Mouse (Mus musculus) brain, embryonic 14.5 days (tissue): ENCODE measurements at regions not wholly inside any gene's neighbourhood (a gene's known extent, or its start where the extent isn't known, plus 50 kb on each side); places are given as distances from the start of the nearest gene placed in this dataset.

Experiments used
- DNase-seq: peaks from one replicate; pipeline ENCODE4 v3.0.0-alpha.2; 2011; ENCODE audit warnings: low read depth
- CTCF ChIP-seq: fragments of 200-500 bp; IDR thresholded peaks from 2 replicates; pipeline ENCODE4 v1.5.1; 2012; ENCODE audit warnings: inconsistent platforms, mild to moderate bottlenecking, moderate library complexity, borderline replicate concordance; ENCODE audit not compliant: insufficient read depth, insufficient read length; ENCODE audit errors: extremely low read depth
- POLR2A ChIP-seq: fragments of 200-500 bp; IDR thresholded peaks from 2 replicates; pipeline ENCODE4 v1.6.1; 2012; ENCODE audit warnings: mild to moderate bottlenecking, inconsistent platforms, borderline replicate concordance; ENCODE audit not compliant: poor library complexity, insufficient read depth, insufficient read length, severe bottlenecking; ENCODE audit errors: extremely low read depth

DNA sequence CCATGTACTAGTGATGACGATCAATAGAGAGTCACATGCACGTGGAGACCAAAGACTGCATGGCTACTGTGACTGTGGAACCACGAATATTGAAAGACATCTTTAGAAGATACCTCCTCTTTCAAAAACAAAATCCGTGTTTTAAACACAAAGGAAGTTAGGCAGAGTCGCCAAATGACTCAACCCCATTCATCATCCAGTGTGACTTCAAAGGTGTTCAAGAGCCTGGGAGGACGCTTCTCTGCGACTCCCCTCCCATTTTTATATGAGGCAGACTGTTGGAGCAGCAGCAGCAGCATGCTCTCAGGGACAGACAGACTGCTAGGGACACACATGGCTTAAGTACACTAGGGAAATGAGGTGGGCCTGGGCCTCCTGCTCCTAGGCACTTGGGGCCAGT lies 197.2 kb downstream of the Dad1 start:
- TF ChIP-seq CTCF (no peak), POLR2A (no peak)

DNA sequence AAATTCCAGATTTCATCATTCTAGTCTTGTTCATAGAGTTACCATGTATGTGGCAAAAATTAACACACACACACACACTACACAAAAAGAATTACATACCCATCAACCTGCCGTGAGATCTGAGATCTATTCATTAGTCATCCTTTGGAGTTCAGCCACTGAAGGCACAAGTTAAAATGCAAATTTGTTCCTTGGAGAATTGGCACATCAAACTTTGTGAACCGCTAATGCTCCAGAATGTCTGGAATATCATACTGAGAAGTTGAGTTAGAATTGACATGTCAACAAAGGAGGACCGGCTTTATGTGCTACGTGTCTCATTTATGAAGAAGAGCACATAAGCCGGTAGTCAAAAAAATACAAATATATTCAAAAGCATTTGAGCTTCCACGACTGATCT lies 198.5 kb downstream of the Dad1 start:
- TF ChIP-seq CTCF (no peak), POLR2A (no peak)
- DNase-seq, result peak; percentile 42

More for the DNA sequence above, 197.2 kb downstream of the Dad1 start:
- DNase-seq, result no peak

GRCm38 (mm10) chr14:54042286-54042685 lies 211.6 kb downstream of the Dad1 start:
- TF ChIP-seq POLR2A (no peak), CTCF (no peak)
- no peak for DNase-seq

- DNase-seq, result no peak
- TF ChIP-seq CTCF (no peak), POLR2A (no peak)
Observed at GRCm38 (mm10) chr14:54040644-54041043, 213.3 kb downstream of the Dad1 start.

GRCm38 (mm10) chr14:54034516-54034915 lies 219.4 kb downstream of the Dad1 start:
- TF ChIP-seq POLR2A, result no peak
- no peak for TF ChIP-seq CTCF
- no peak for DNase-seq

DNA sequence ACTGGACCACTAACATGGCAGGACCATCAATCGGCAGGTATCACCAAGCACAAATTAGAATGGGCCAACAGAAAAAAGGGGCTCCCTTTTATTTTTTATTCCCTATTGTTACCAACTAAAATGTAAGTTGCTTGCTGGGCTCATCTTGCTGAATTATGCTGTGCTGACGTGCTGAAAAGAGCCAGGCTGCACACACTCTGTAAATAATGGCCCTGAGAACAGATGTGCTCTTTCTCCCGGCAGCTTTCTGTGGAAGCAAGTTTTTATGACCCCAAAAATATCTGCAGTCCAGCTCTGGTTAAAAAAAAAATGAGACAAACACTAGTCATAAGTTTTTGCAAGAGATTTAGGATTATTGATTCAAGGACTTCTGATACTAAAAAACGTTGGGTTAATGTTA lies 230.4 kb downstream of the Dad1 start:
- TF ChIP-seq POLR2A (no peak), CTCF (no peak)
- DNase-seq, result no peak

- no peak for DNase-seq
- TF ChIP-seq CTCF (no peak), POLR2A (no peak)
Observed at GRCm38 (mm10) chr14:54021443-54021842, 232.5 kb downstream of the Dad1 start.

- DNase-seq, result no peak
- no peak for TF ChIP-seq CTCF
- no peak for TF ChIP-seq POLR2A
Observed at GRCm38 (mm10) chr14:54014628-54015027, 239.3 kb downstream of the Dad1 start.

DNA sequence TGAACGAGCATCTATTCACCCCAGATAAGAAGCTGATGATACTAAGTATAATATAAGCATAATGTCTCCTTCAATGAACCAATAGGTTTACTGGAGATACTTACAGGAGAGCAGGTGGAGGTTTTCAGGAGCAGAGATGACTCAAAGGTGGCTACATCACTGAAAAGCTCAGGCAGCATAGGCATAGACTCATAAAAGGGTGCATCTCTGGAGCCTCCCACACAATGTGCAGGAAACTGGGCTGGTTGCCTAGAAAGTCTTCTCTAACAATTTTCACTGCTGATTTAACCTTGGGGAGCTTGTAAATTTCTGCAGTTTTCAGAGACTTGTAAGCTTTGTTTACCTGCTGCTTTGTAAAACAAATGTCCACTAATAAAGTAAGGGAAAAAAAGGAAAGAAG lies 251.8 kb downstream of the Dad1 start:
- DNase-seq, result no peak
- TF ChIP-seq POLR2A (no peak), CTCF (no peak)

DNA sequence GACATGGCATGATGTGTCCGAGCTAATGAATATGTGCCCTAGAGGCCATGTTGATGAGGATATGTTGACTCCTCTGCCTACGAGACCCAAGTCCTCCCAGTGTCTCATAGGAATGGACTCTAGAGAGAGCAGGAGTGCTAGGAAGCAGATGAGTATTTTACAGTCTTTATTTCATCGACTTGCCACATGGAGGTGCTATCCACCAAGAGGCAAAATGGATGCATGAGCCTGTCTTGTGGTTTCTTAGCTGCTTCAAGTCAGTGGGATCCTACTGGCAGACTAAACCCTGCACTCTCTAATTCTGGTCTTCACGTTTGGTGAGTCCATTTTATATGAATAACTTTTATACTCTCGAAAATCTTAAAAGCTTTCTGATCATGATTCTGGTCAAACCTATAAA lies 253.4 kb downstream of the Dad1 start:
- TF ChIP-seq POLR2A (no peak), CTCF (no peak)

DNA sequence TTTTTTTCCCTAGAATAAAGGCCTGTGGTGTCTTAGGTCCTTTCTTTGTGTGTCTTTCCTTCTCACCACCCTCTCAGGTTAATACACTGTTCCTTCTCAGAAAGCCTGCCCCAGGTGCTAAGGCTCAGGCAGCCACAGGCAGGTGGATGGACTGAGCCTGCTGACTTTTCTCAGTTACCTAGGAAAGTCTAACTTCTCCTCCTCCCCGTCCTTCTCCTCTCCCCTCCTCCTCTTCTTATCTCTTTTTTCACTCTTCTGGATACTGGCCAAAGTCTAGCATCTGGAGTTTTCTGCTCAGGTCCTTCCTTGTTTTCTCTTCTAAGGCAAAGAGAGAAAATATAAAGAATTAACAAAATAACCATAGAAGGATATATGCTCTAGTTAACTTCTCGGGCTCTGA lies 260.5 kb downstream of the Dad1 start:
- TF ChIP-seq POLR2A (no peak), CTCF (no peak)
- peak; percentile 13 for DNase-seq

More for the DNA sequence above, 253.4 kb downstream of the Dad1 start:
- no peak for DNase-seq

DNA sequence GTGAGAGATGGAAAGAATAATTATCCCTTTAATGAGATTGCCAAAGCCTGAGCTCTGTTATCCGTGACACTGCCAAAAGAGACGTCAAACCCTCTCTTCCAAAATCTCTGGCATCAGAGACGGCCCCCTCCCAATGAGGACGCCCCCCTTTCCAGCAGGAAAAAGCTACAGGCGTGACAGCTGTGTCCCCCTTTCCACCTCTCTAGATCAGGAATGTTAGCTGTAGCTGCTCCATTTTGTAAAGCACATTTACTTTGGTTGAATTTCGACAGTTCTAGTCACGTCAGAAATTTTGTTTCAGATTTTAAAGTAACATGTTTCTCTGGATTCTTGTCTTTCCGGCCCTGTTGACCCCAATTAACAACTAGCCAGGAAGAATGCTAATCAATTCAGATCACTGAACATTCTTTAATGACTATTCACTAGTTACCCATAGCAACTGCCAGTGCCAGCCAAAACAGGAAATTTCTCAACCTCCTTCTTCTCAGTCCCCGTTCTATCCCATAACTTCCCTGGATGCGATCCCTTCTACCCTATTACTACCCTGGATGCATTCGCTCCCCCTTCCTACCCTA lies 261.1 kb downstream of the Dad1 start:
- DNase-seq, result peak; percentile 87
- TF ChIP-seq CTCF (no peak), POLR2A (no peak)
